Mouse (Mus musculus) kidney, adult 2 months (tissue): ENCODE measurements around the gene Faap20.

Experiments
- CTCF ChIP-seq: fragments of 200-500 bp; conservative IDR thresholded peaks from 2 replicates; pipeline ENCODE4 v1.5.1; 2011; ENCODE audit warnings: low read depth, mild to moderate bottlenecking, control low read depth, low read length, moderate library complexity, mixed read lengths; ENCODE audit not compliant: insufficient read depth, insufficient read length
- POLR2A ChIP-seq: fragments of 200-500 bp; IDR thresholded peaks from one replicate; pipeline ENCODE4 v1.6.1; 2011; ENCODE audit warnings: low read depth, low read length, control low read depth

GRCm38 (mm10) chr4:155222841-155223593 is 26.6 kb upstream of the Faap20 start:
- TF ChIP-seq CTCF = 0 out of 2 replicates have a peak, but pooled peaks have one; percentile 15
- TF ChIP-seq POLR2A = peak; percentile 55
